Mouse (Mus musculus): Measurements from ENCODE around the gene Agap2. TPM values are rescaled to one million over a fixed set of nuclear protein-coding genes. Genes with fewer than 3 reads are reported as not detected.
"Not testable (repeated sequence)": the region's sequence is repeated elsewhere in the genome, so short reads cannot be mapped to it uniquely, and the experiment has no call there.

The Agap2 gene
- polyA plus RNA-seq, 1 experiment from 2014 or later = 1.7 TPM

DNA sequence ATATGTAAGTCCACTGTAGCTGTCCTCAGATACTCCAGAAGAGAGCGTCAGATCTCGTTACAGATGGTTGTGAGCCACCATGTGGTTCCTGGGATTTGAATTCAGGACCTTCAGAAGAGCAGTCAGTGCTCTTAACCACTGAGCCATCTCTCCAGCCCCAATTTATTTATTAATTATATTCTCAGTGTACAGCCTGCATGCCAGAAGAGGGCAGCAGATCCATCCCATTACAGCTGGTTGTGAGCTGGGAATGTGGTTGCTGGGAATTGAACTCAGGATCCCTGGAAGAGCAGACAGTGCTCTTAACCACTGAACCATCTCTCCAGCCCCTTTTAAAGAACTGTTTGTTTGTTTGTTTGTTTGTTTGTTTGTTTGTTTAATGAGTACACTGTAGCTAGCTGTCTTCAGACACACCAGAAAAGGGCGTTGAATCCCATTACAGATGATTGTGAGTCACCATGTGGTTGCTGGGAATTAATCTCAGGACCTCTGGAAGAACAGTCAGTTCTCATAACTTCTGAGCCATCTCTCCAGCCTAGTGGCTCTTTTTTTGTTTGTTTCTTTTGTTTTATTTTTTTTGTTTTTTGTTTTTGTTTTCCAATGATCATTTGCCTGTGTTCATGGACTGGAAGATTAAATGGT is 59.4 kb downstream of the Agap2 start:
- not testable (repeated sequence) for H3K4me2 ChIP-seq (replicated peaks); ATAC-seq (ENCODE audit: low FRiP score); H3K27ac ChIP-seq; H3K36me3 ChIP-seq; H3K27me3 ChIP-seq; H3K4me1 ChIP-seq; H3K4me3 ChIP-seq; H3K9ac ChIP-seq; H3K9me3 ChIP-seq (replicated peaks)
- WGBS = 85% methylated on average over 3 of the region's 3 CpGs

DNA sequence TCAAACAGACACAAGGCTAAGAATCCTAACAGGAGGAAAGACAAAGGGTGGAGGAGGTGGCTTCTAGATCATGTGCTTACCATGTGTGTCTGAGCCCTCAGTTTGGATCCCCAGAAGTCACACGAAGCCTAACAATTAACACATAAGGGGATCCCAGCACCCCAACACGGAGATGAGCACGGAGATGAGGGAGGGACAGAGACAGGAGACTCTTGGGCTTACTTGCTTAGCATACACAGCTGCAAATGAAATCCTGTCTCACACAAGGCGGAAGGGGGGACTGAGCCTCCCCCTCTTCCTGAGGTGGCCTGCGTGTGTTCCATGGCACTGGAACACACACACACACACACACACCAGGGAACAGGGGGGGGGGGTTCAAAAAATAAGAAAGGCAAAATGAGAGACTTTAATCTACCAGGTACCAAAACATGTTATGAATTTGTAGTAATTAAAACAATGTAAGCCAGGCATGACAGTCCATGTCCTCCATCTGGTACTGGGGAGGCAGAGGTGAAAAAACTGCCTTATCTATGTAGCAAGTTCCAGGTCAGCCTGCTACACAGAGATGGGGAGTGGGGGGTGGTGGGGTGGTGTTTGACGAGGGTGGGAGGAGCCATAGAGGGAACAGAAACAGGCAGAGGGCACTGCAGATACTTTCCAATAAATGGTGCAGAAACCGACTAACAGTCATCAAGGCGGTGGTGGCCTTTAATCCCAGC is 60.2 kb downstream of the Agap2 start:
- H3K36me3 ChIP-seq = no peaks in the 10 kb centered on the region
- H3K9ac ChIP-seq = no peak overlapping the region
- WGBS = 59% methylated on average over 8 of the region's 8 CpGs
- no peak overlapping the region for H3K27ac ChIP-seq
- ATAC-seq (ENCODE audit: low FRiP score) = no peak
- no peaks in the 10 kb centered on the region for H3K9me3 ChIP-seq (replicated peaks)
- H3K4me1 ChIP-seq = no peaks in the 10 kb centered on the region
- no peaks in the 10 kb centered on the region for H3K27me3 ChIP-seq
- H3K4me3 ChIP-seq = no peak overlapping the region
- H3K4me2 ChIP-seq (replicated peaks) = no peak overlapping the region

DNA sequence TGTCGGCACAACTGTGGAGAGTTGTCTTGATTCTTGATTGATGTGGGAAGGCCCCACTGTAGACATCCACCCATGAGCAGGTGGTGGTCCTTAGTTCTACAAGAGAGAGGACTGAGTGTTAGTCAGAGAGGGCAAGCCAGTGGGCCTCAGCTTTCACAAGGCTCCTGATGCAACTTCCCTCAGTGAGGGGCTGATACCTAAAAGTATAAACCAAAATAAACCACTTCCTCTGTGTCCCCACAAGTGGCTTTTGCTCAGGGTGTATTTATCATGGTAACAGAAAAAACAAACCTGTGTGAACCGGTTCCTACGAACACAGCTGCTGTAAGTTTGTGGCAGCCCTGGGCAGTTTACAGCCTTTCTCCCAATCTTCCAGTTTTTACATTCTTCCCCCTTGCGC is 61.4 kb downstream of the Agap2 start:
- no peaks in the 10 kb centered on the region for H3K9me3 ChIP-seq (replicated peaks)
- H3K27me3 ChIP-seq = no peaks in the 10 kb centered on the region
- H3K36me3 ChIP-seq = no peaks in the 10 kb centered on the region
- no peaks in the 10 kb centered on the region for H3K4me1 ChIP-seq
- no peak overlapping the region for H3K9ac ChIP-seq
- ATAC-seq (ENCODE audit: low FRiP score) = no peak
- no peak overlapping the region for H3K4me2 ChIP-seq (replicated peaks)
- WGBS = 90% methylated on average over 4 of the region's 4 CpGs
- no peak overlapping the region for H3K27ac ChIP-seq
- H3K4me3 ChIP-seq = no peak overlapping the region

DNA sequence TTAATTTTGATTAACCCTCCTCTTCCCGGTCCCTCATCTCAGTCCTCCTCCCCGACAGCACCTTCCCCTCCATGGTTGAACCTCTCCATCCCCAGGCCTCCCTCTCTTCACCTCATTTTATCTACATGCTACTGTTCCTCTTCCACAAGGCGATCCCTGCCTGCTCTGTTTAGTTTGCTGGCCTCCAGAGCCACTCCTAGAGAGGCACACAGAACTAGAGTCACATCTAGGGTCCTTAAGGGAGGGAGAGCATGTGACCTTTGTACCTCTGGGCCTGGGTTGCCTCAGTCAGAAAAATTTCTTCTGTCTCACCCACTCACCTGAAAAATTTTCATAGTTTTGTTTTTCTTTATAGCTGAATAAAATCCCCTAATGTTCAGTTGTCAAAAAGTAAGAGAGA is 62.8 kb downstream of the Agap2 start:
- Histone ChIP-seq H3K36me3 (no peaks in the 10 kb centered on the region), H3K4me1 (no peaks in the 10 kb centered on the region), H3K27ac (no peak overlapping the region), H3K27me3 (no peaks in the 10 kb centered on the region), H3K4me2 (replicated peaks) (no peak overlapping the region), H3K9me3 (replicated peaks) (peaks cover 3% of the 10 kb centered on the region; the same call in 1 of the 2 replicates), H3K4me3 (no peak overlapping the region), H3K9ac (no peak overlapping the region)
- 89% methylated on average over 3 of the region's 3 CpGs for WGBS
- no peak for ATAC-seq (ENCODE audit: low FRiP score)

DNA sequence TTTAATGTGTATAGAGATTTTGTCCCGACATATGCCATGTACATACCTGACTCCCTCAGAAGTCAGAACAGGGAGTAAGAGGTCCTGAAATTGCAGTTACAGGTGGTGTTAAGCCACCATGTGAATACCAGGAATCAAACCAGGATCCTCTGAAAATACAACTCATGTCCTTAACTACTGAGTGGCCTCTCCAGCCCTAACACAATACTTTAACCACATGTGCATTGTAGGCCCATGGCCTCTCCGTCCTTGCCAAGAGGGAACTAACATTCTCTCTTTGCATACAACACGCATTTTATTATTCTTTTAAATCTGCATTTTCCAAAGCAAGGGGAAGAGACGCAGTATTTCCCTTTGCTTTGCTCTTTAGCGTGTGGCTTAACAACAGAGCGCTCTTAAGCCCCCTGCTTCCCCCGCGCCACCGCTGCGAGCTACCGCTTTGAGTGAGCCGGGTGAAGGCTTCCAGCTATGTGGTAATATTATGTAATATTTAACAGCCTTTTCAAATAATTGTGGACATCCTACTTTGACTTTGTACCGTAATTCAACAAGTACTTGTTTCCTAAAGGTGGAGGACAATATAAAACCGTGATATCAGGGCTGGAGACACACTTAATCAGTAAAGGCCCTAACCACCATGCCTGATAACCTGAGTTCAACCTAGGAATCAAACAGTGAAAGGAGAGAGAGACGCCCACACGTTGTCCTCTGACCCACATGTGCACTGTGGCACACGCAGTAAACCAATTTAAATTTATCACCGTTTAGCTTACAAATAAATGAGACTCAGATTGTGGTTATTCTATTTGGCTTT is 63.5 kb downstream of the Agap2 start:
- Histone ChIP-seq H3K36me3 (no peaks in the 10 kb centered on the region), H3K9me3 (replicated peaks) (peaks cover 3% of the 10 kb centered on the region; the same call in 1 of the 2 replicates), H3K4me2 (replicated peaks) (no peak overlapping the region), H3K4me3 (no peak overlapping the region), H3K9ac (no peak overlapping the region), H3K27me3 (no peaks in the 10 kb centered on the region), H3K27ac (no peak overlapping the region), H3K4me1 (no peaks in the 10 kb centered on the region)
- 90% methylated on average over 18 of the region's 18 CpGs for WGBS
- ATAC-seq (ENCODE audit: low FRiP score) = no peak

DNA sequence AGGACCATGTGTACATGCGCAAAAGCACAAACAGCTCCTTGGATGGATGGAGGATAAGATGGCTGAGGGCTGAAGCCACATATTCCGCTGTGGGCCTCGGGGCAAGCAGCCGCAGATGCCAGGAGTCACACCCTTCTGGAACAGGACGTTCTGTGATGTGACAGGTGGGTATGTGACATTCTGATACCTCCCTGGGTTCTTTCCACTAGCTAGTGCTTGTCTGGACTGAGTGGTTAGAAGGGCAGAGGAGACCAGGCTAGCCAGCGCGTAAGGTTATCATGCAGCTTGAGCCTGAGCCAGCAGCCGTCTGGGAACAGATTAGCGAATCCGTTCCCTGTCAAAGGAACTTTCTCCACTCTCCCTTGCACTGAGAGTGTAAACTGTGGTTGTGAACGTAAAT is 65.9 kb downstream of the Agap2 start:
- H3K9me3 ChIP-seq (replicated peaks) = peaks cover 3% of the 10 kb centered on the region; the same call in 1 of the 2 replicates
- H3K4me3 ChIP-seq = no peak overlapping the region
- no peak overlapping the region for H3K27ac ChIP-seq
- H3K9ac ChIP-seq = no peak overlapping the region
- WGBS = 86% methylated on average over 11 of the region's 11 CpGs
- no peaks in the 10 kb centered on the region for H3K27me3 ChIP-seq
- H3K36me3 ChIP-seq = no peaks in the 10 kb centered on the region
- H3K4me2 ChIP-seq (replicated peaks) = no peak overlapping the region
- ATAC-seq (ENCODE audit: low FRiP score) = no peak
- no peaks in the 10 kb centered on the region for H3K4me1 ChIP-seq

DNA sequence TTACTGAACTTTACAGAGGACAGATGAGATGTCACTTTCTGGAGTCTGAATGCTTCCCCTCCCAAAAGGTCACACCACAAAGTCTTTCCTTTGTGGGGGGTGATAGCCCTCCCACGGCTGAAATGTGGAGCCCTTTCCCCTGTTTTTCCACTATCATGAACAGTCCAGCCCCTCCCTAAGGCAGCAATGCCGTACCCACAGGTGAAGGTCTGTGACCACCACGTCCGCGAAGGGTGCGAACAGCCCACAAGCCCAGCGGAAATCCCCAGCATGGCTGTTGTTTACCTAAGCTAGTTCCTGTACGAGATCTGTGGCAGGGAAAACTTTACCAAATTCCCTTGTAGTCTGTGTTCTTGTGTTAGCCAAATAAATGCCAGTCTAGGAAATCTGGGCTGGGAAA is 66.4 kb downstream of the Agap2 start:
- Histone ChIP-seq H3K4me1 (no peaks in the 10 kb centered on the region), H3K27me3 (no peaks in the 10 kb centered on the region), H3K36me3 (no peaks in the 10 kb centered on the region), H3K4me3 (no peak overlapping the region), H3K9me3 (replicated peaks) (peaks cover 3% of the 10 kb centered on the region; the same call in 1 of the 2 replicates), H3K4me2 (replicated peaks) (no peak overlapping the region), H3K27ac (no peak overlapping the region), H3K9ac (no peak overlapping the region)
- ATAC-seq (ENCODE audit: low FRiP score) = no peak
- WGBS = 78% methylated on average over 8 of the region's 8 CpGs

Other genes starting within 250 kb of the Agap2 start
- 14.8 and 15.0 TPM in 2 replicates for gene Atp23, start 173.9 kb upstream of the Agap2 start, polyA plus RNA-seq (2016; fragmentation: Nextera tagmentation; extraction: Ambion mirVana)
- 50.5 and 51.1 TPM in 2 replicates for gene Ctdsp2, start 96.6 kb upstream of the Agap2 start, polyA plus RNA-seq (2016; fragmentation: Nextera tagmentation; extraction: Ambion mirVana)
- 1.6 and 2.1 TPM in 2 replicates for gene Avil, start 74.6 kb upstream of the Agap2 start, polyA plus RNA-seq (2016; fragmentation: Nextera tagmentation; extraction: Ambion mirVana)
- gene Tsfm, start 44.4 kb upstream of the Agap2 start, polyA plus RNA-seq (2016; fragmentation: Nextera tagmentation; extraction: Ambion mirVana) = 65.3 and 67.4 TPM in 2 replicates
- gene Mettl1, start 33.9 kb upstream of the Agap2 start, polyA plus RNA-seq (2016; fragmentation: Nextera tagmentation; extraction: Ambion mirVana) = 31.8 and 34.9 TPM in 2 replicates
- 0.22 and 0.34 TPM in 2 replicates for gene Eef1akmt3, start 33.8 kb upstream of the Agap2 start, polyA plus RNA-seq (2016; fragmentation: Nextera tagmentation; extraction: Ambion mirVana)
- 0.25 TPM in 1 of 2 replicates, not detected in the other for gene Cyp27b1, start 27.0 kb upstream of the Agap2 start, polyA plus RNA-seq (2016; fragmentation: Nextera tagmentation; extraction: Ambion mirVana)
- gene March9, start 15.1 kb upstream of the Agap2 start, polyA plus RNA-seq (2016; fragmentation: Nextera tagmentation; extraction: Ambion mirVana) = 5.4 and 6.1 TPM in 2 replicates
- 1,725 and 1,814 TPM in 2 replicates for gene Cdk4, start 11.8 kb upstream of the Agap2 start, polyA plus RNA-seq (2016; fragmentation: Nextera tagmentation; extraction: Ambion mirVana)
- 141 and 148 TPM in 2 replicates for gene Tspan31, start 5.0 kb upstream of the Agap2 start, polyA plus RNA-seq (2016; fragmentation: Nextera tagmentation; extraction: Ambion mirVana)
- gene Os9, start 45.8 kb downstream of the Agap2 start, polyA plus RNA-seq (2016; fragmentation: Nextera tagmentation; extraction: Ambion mirVana) = 118 TPM in 2 replicates
- 21.6 and 25.8 TPM in 2 replicates for gene B4galnt1, start 89.9 kb downstream of the Agap2 start, polyA plus RNA-seq (2016; fragmentation: Nextera tagmentation; extraction: Ambion mirVana)
- 1.2 and 2.2 TPM in 2 replicates for gene Slc26a10, start 105.4 kb downstream of the Agap2 start, polyA plus RNA-seq (2016; fragmentation: Nextera tagmentation; extraction: Ambion mirVana)
- 52.2 and 61.4 TPM in 2 replicates for gene Arhgef25, start 114.8 kb downstream of the Agap2 start, polyA plus RNA-seq (2016; fragmentation: Nextera tagmentation; extraction: Ambion mirVana)
- gene Dtx3, start 120.4 kb downstream of the Agap2 start, polyA plus RNA-seq (2016; fragmentation: Nextera tagmentation; extraction: Ambion mirVana) = 199 and 203 TPM in 2 replicates
- gene Pip4k2c, start 136.3 kb downstream of the Agap2 start, polyA plus RNA-seq (2016; fragmentation: Nextera tagmentation; extraction: Ambion mirVana) = 23.2 and 24.9 TPM in 2 replicates
- 70.0 and 76.6 TPM in 2 replicates for gene Kif5a, start 188.1 kb downstream of the Agap2 start, polyA plus RNA-seq (2016; fragmentation: Nextera tagmentation; extraction: Ambion mirVana)
- 234 and 240 TPM in 2 replicates for gene Dctn2, start 191.1 kb downstream of the Agap2 start, polyA plus RNA-seq (2016; fragmentation: Nextera tagmentation; extraction: Ambion mirVana)
- 17.9 and 19.8 TPM in 2 replicates for gene Mbd6, start 213.7 kb downstream of the Agap2 start, polyA plus RNA-seq (2016; fragmentation: Nextera tagmentation; extraction: Ambion mirVana)
- 142 and 152 TPM in 2 replicates for gene Mars, start 236.5 kb downstream of the Agap2 start, polyA plus RNA-seq (2016; fragmentation: Nextera tagmentation; extraction: Ambion mirVana)
- 2.0 and 2.2 TPM in 2 replicates for gene Arhgap9, start 246.7 kb downstream of the Agap2 start, polyA plus RNA-seq (2016; fragmentation: Nextera tagmentation; extraction: Ambion mirVana)